Mouse (Mus musculus) gastrocnemius, postnatal 25 days (tissue): ENCODE measurements at regions not wholly inside any gene's neighbourhood (a gene's known extent, or its start where the extent isn't known, plus 50 kb on each side); places are given as distances from the start of the nearest gene placed in this dataset.

Experiments
- DNase-seq: peaks from one replicate; pipeline ENCODE4 v3.0.0; 2022

GRCm38 (mm10) chr17:51258316-51258715 is 79.2 kb upstream of the Tbc1d5 start:
- DNase-seq: no peak

GRCm38 (mm10) chr17:51248543-51248942 is 69.4 kb upstream of the Tbc1d5 start:
- no peak for DNase-seq

GRCm38 (mm10) chr17:51246038-51246437 is 66.9 kb upstream of the Tbc1d5 start:
- no peak for DNase-seq

GRCm38 (mm10) chr17:51240360-51240993 is 61.3 kb upstream of the Tbc1d5 start:
- DNase-seq: no peak

GRCm38 (mm10) chr17:51239465-51239864 is 60.3 kb upstream of the Tbc1d5 start:
- DNase-seq: no peak
